Mouse (Mus musculus) heart, adult 10 weeks (tissue): ENCODE data around the gene Gm6592. TPM values are rescaled to one million over a fixed set of nuclear protein-coding genes. Genes with fewer than 3 reads are reported as not detected.

Experiments
- polyA plus RNA-seq: library from polyadenylated mRNA; stranded (reverse); fragments of 350-450 nt; fragmentation: Illumina TruSeq; extraction: RNeasy Lipid Tissue Mini Kit (QIAGEN cat#74804); gene quantifications from one replicate; pipeline ENCODE4 v1.2.3, GENCODE M21; 2014; ENCODE audit warnings: low read depth, low replicate concordance

Gm6592 gene
- not detected for polyA plus RNA-seq

GRCm38 (mm10) chrX:8843694-8844093 is at the start of gene Gm6592:
Gm6592 (plus strand) TSS chrX:8843994.

GRCm38 (mm10) chrX:8803391-8803790 is 40.4 kb upstream of the Gm6592 start, which contains the start of gene Ssxb5:
Ssxb5 (plus strand) TSS chrX:8803691.

GRCm38 (mm10) chrX:8873953-8874352 is 30.2 kb downstream of the Gm6592 start, which contains the start of gene Gm5751:
Gm5751 (plus strand) TSS chrX:8874253.

GRCm38 (mm10) chrX:8892343-8893155 is 48.8 kb downstream of the Gm6592 start, which contains the start of gene B630019K06Rik:
B630019K06Rik (plus strand) TSS chrX:8892382.

Other genes with a start within 250 kb of the Gm6592 start
- not detected for gene Ssxb8, start 153.2 kb upstream of the Gm6592 start, polyA plus RNA-seq
- gene Ssx9, start 95.6 kb upstream of the Gm6592 start, polyA plus RNA-seq = not detected
- gene Ssxb5, start 40.3 kb upstream of the Gm6592 start, polyA plus RNA-seq = not detected
- gene Gm5751, start 30.3 kb downstream of the Gm6592 start, polyA plus RNA-seq = not detected
- 0.79 TPM for gene B630019K06Rik, start 48.4 kb downstream of the Gm6592 start, polyA plus RNA-seq
- not detected for gene Fthl17b, start 119.0 kb downstream of the Gm6592 start, polyA plus RNA-seq
- gene Fthl17c, start 132.6 kb downstream of the Gm6592 start, polyA plus RNA-seq = not detected
- gene Fthl17d, start 142.8 kb downstream of the Gm6592 start, polyA plus RNA-seq = not detected
- gene Fthl17e, start 189.5 kb downstream of the Gm6592 start, polyA plus RNA-seq = not detected
- not detected for gene Fthl17f, start 219.0 kb downstream of the Gm6592 start, polyA plus RNA-seq